Mouse (Mus musculus) CH12.LX (cell line): Measurements from ENCODE around the gene 5330417H12Rik. TPM values are rescaled to one million over a fixed set of nuclear protein-coding genes. Genes with fewer than 3 reads are reported as not detected.

Source experiments
- DNase-seq: peaks from one replicate; pipeline ENCODE4 v3.0.0-alpha.2; 2013; ENCODE audit errors: extremely low read depth
- H3K27ac ChIP-seq: 2 replicates; pipeline ENCODE4 v1.5.1; 2012; ENCODE audit warnings: low read depth, mild to moderate bottlenecking, control low read depth, moderate library complexity; ENCODE audit not compliant: insufficient read depth
- H3K27me3 ChIP-seq: replicated peaks from 2 replicates; pipeline ENCODE3; 2012; ENCODE audit warnings: inconsistent platforms
- H3K36me3 ChIP-seq, 2 experiments: replicated peaks in 1 of 2; 2 replicates each; pipeline versions ENCODE3 to v1.6.1; 2012; ENCODE audit warnings: inconsistent platforms in 1 of 2, low read length in 1 of 2, mild to moderate bottlenecking in 1 of 2, mixed read lengths in 1 of 2, moderate library complexity in 1 of 2; ENCODE audit not compliant: control insufficient read depth in 1 of 2, insufficient read depth in 1 of 2
- H3K4me1 ChIP-seq, 2 experiments: 2 replicates each; pipeline ENCODE4 v1.6.1; 2012; ENCODE audit warnings: inconsistent platforms in 1 of 2, moderate library complexity in 1 of 2; ENCODE audit not compliant: insufficient read depth in 2 of 2, control insufficient read depth in 1 of 2
- H3K4me2 ChIP-seq: 2 replicates; pipeline ENCODE4 v1.6.1; 2012; ENCODE audit warnings: low read depth, mild to moderate bottlenecking, control low read depth; ENCODE audit not compliant: poor library complexity, insufficient read depth, severe bottlenecking
- H3K4me3 ChIP-seq, 3 experiments: fragments of 150-350 bp in 1 of 3; sonication (generic) in 1 of 3; replicated peaks in 1 of 3; 2 replicates each; pipeline versions ENCODE3 to v1.5.1; 2011 to 2012; ENCODE audit warnings: low read depth in 2 of 3, low read length in 2 of 3, mild to moderate bottlenecking in 2 of 3, moderate library complexity in 2 of 3, control low read depth in 1 of 3, improper control_type of control experiment in 1 of 3, inconsistent platforms in 1 of 3, mixed read lengths in 1 of 3; ENCODE audit not compliant: poor library complexity in 1 of 3
- H3K79me2 ChIP-seq: replicated peaks from 2 replicates; pipeline ENCODE4 v1.6.1; 2012; ENCODE audit warnings: mild to moderate bottlenecking, moderate library complexity; ENCODE audit not compliant: control insufficient read depth, poor library complexity, insufficient read depth, severe bottlenecking; ENCODE audit errors: extremely low read depth
- H3K9ac ChIP-seq: 2 replicates; pipeline ENCODE4 v1.6.1; 2012; ENCODE audit warnings: low read depth, mild to moderate bottlenecking, control low read depth, moderate library complexity; ENCODE audit not compliant: insufficient read depth
- H3K9me3 ChIP-seq: replicated peaks from 2 replicates; pipeline ENCODE3; 2012; ENCODE audit warnings: low read length, inconsistent platforms, mixed read lengths
- BHLHE40 ChIP-seq: IDR thresholded peaks from 2 replicates; pipeline ENCODE4 v1.6.1; 2011; ENCODE audit warnings: mild to moderate bottlenecking, low read depth, low read length, improper control_type of control experiment
- CHD1 ChIP-seq: IDR thresholded peaks from 2 replicates; pipeline ENCODE4 v1.6.1; 2012; ENCODE audit warnings: low read depth, low read length, improper control_type of control experiment, inconsistent platforms
- CHD2 ChIP-seq: IDR thresholded peaks from 2 replicates; pipeline ENCODE4 v1.6.1; 2011; ENCODE audit warnings: low read length, improper control_type of control experiment
- CTCF ChIP-seq, 2 experiments: IDR thresholded peaks in 1 of 2; conservative IDR thresholded peaks in 1 of 2; 2 replicates each; pipeline ENCODE4 v1.5.1; 2011 to 2012; ENCODE audit warnings: low read depth in 2 of 2, low read length in 2 of 2, improper control_type of control experiment in 1 of 2, inconsistent platforms in 1 of 2, mild to moderate bottlenecking in 1 of 2, moderate library complexity in 1 of 2
- E2F4 ChIP-seq: IDR thresholded peaks from 2 replicates; pipeline ENCODE4 v1.6.1; 2011; ENCODE audit warnings: low read depth, low read length, improper control_type of control experiment; ENCODE audit not compliant: insufficient replicate concordance
- ELF1 ChIP-seq: IDR thresholded peaks from 2 replicates; pipeline ENCODE4 v1.6.1; 2014; ENCODE audit warnings: low read depth, mild to moderate bottlenecking, inconsistent platforms, low read length, improper control_type of control experiment
- EP300 ChIP-seq: IDR thresholded peaks from 2 replicates; pipeline ENCODE4 v1.6.1; 2011; ENCODE audit warnings: low read length, improper control_type of control experiment
- ETS1 ChIP-seq: conservative IDR thresholded peaks from 2 replicates; pipeline ENCODE4 v1.6.1; 2012; ENCODE audit warnings: low read depth, mild to moderate bottlenecking, inconsistent platforms, low read length, improper control_type of control experiment, moderate library complexity
- GABPA ChIP-seq: IDR thresholded peaks from 2 replicates; pipeline ENCODE4 v1.6.1; 2012; ENCODE audit warnings: low read depth, low read length, improper control_type of control experiment, inconsistent platforms; ENCODE audit not compliant: insufficient replicate concordance
- HCFC1 ChIP-seq: IDR thresholded peaks from 2 replicates; pipeline ENCODE4 v1.6.1; 2012; ENCODE audit warnings: low read depth, mild to moderate bottlenecking, inconsistent platforms, low read length, improper control_type of control experiment
- IRF4 ChIP-seq: IDR thresholded peaks from 2 replicates; pipeline ENCODE4 v1.6.1; 2014; ENCODE audit warnings: low read depth, mild to moderate bottlenecking, inconsistent platforms, low read length, improper control_type of control experiment
- JUN ChIP-seq: IDR thresholded peaks from 2 replicates; pipeline ENCODE4 v1.6.1; 2011; ENCODE audit warnings: low read depth, mild to moderate bottlenecking, low read length, improper control_type of control experiment, moderate library complexity; ENCODE audit not compliant: insufficient read depth
- JUND ChIP-seq: conservative IDR thresholded peaks from 2 replicates; pipeline ENCODE4 v1.6.1; 2011; ENCODE audit warnings: low read depth, low read length, improper control_type of control experiment
- KAT2A ChIP-seq: IDR thresholded peaks from 2 replicates; pipeline ENCODE4 v1.6.1; 2012; ENCODE audit warnings: low read length, improper control_type of control experiment, inconsistent platforms; ENCODE audit not compliant: insufficient replicate concordance
- MAFK ChIP-seq: IDR thresholded peaks from 2 replicates; pipeline ENCODE4 v1.6.1; 2011; ENCODE audit warnings: low read length, improper control_type of control experiment; ENCODE audit not compliant: insufficient replicate concordance
- MAX ChIP-seq: IDR thresholded peaks from 2 replicates; pipeline ENCODE4 v1.6.1; 2011; ENCODE audit warnings: low read length, improper control_type of control experiment
- MAZ ChIP-seq: IDR thresholded peaks from 2 replicates; pipeline ENCODE4 v1.6.1; 2012; ENCODE audit warnings: low read depth, mild to moderate bottlenecking, inconsistent platforms, low read length, improper control_type of control experiment, moderate library complexity
- MEF2A ChIP-seq: IDR thresholded peaks from 2 replicates; pipeline ENCODE4 v1.6.1; 2014; ENCODE audit warnings: low read depth, mild to moderate bottlenecking, inconsistent platforms, low read length, improper control_type of control experiment, borderline replicate concordance
- MXI1 ChIP-seq: IDR thresholded peaks from 2 replicates; pipeline ENCODE4 v1.6.1; 2011; ENCODE audit warnings: mild to moderate bottlenecking, low read depth, low read length, improper control_type of control experiment
- MYC ChIP-seq: IDR thresholded peaks from 2 replicates; pipeline ENCODE4 v1.6.1; 2011; ENCODE audit warnings: low read depth, mild to moderate bottlenecking, improper control_type of control experiment, low read length
- NELFE ChIP-seq: IDR thresholded peaks from 2 replicates; pipeline ENCODE4 v1.6.1; 2011; ENCODE audit warnings: low read depth, low read length, improper control_type of control experiment
- NRF1 ChIP-seq: IDR thresholded peaks from 2 replicates; pipeline ENCODE4 v1.6.1; 2014; ENCODE audit warnings: low read depth, mild to moderate bottlenecking, inconsistent platforms, low read length, improper control_type of control experiment, moderate library complexity
- PAX5 ChIP-seq: IDR thresholded peaks from 2 replicates; pipeline ENCODE4 v1.6.1; 2012; ENCODE audit warnings: low read length, inconsistent platforms, mixed read lengths
- POLR2A ChIP-seq: IDR thresholded peaks from 2 replicates; pipeline ENCODE4 v1.6.1; 2011; ENCODE audit warnings: low read depth, mild to moderate bottlenecking, improper control_type of control experiment, low read length
- POLR2AphosphoS2 ChIP-seq: IDR thresholded peaks from 2 replicates; pipeline ENCODE4 v1.6.1; 2011; ENCODE audit warnings: low read depth, low read length, improper control_type of control experiment
- RAD21 ChIP-seq: IDR thresholded peaks from 2 replicates; pipeline ENCODE4 v1.6.1; 2011; ENCODE audit warnings: low read depth, mild to moderate bottlenecking, low read length, improper control_type of control experiment, moderate library complexity
- RCOR1 ChIP-seq: conservative IDR thresholded peaks from 2 replicates; pipeline ENCODE4 v1.6.1; 2012; ENCODE audit warnings: low read depth, mild to moderate bottlenecking, inconsistent platforms, low read length, improper control_type of control experiment
- SIN3A ChIP-seq: IDR thresholded peaks from 2 replicates; pipeline ENCODE4 v1.6.1; 2012; ENCODE audit warnings: low read length, improper control_type of control experiment, inconsistent platforms
- SMC3 ChIP-seq: IDR thresholded peaks from 2 replicates; pipeline ENCODE4 v1.6.1; 2011; ENCODE audit warnings: low read depth, low read length, improper control_type of control experiment
- TBP ChIP-seq: conservative IDR thresholded peaks from 2 replicates; pipeline ENCODE4 v1.6.1; 2011; ENCODE audit warnings: low read depth, low read length, improper control_type of control experiment
- TCF12 ChIP-seq: IDR thresholded peaks from 2 replicates; pipeline ENCODE4 v1.6.1; 2014; ENCODE audit warnings: low read depth, mild to moderate bottlenecking, inconsistent platforms, low read length, improper control_type of control experiment
- UBTF ChIP-seq: IDR thresholded peaks from 2 replicates; pipeline ENCODE4 v1.6.1; 2012; ENCODE audit warnings: low read depth, mild to moderate bottlenecking, inconsistent platforms, low read length, improper control_type of control experiment, moderate library complexity
- USF1 ChIP-seq: IDR thresholded peaks from 2 replicates; pipeline ENCODE4 v1.6.1; 2014; ENCODE audit warnings: low read depth, mild to moderate bottlenecking, inconsistent platforms, low read length, improper control_type of control experiment
- USF2 ChIP-seq: conservative IDR thresholded peaks from 2 replicates; pipeline ENCODE4 v1.6.1; 2011; ENCODE audit warnings: low read depth, low read length, improper control_type of control experiment
- ZC3H11A ChIP-seq: IDR thresholded peaks from 2 replicates; pipeline ENCODE4 v1.6.1; 2012; ENCODE audit warnings: low read depth, mild to moderate bottlenecking, inconsistent platforms, low read length, improper control_type of control experiment
- ZKSCAN1 ChIP-seq: IDR thresholded peaks from 2 replicates; pipeline ENCODE4 v1.6.1; 2012; ENCODE audit warnings: low read depth, inconsistent platforms, low read length, improper control_type of control experiment, borderline replicate concordance
- ZMIZ1 ChIP-seq: IDR thresholded peaks from 2 replicates; pipeline ENCODE4 v1.6.1; 2012; ENCODE audit warnings: low read depth, mild to moderate bottlenecking, inconsistent platforms, low read length, improper control_type of control experiment
- ZNF384 ChIP-seq: IDR thresholded peaks from 2 replicates; pipeline ENCODE4 v1.6.1; 2012; ENCODE audit warnings: low read depth, low read length, improper control_type of control experiment, inconsistent platforms
- dilution Hi-C: fragments of 300-500 bp; cut with MboI; formaldehyde crosslinking; loops from 2 replicates; pipeline ENCODE4 v1.14.3; 2020; ENCODE audit warnings: low sequenced_read_pairs; ENCODE audit not compliant: extremely low pct_unique_long_range_greater_than_20kb, extremely low pct_ligation_motif_present
- in situ Hi-C: fragments of 300-500 bp; cut with MboI; formaldehyde crosslinking; loops from 3 replicates; pipeline ENCODE4 v1.14.3; 2019; ENCODE audit warnings: low sequenced_read_pairs, low pct_ligation_motif_present, low pct_unique_long_range_greater_than_20kb, mixed read lengths
- polyA plus RNA-seq: library from polyadenylated mRNA; unstranded; fragments of >175 nt; gene quantifications from 2 replicates; pipeline ENCODE4 v1.2.1, GENCODE M21; 2012; ENCODE audit warnings: low read depth; ENCODE audit not compliant: insufficient read length
- total RNA-seq, 2 experiments: library from RNA; depleted of rRNA; stranded (reverse); fragments of 300-350 nt in 1 of 2; fragments of >200 nt in 1 of 2; gene quantifications; 2 replicates each; pipeline ENCODE4 v1.2.3; 2012 to 2014

The 5330417H12Rik gene
- total and polyA plus RNA-seq, 3 experiments = not detected

GRCm38 (mm10) chr7:107594325-107594856, 30.6 kb downstream of the 5330417H12Rik start:
- H3K9ac ChIP-seq = peak overlapping the region; percentile 88
- H3K4me2 ChIP-seq = peak overlapping the region; percentile 73
- H3K9me3 ChIP-seq = no peaks in the 10 kb centered on the region
- TF ChIP-seq ZC3H11A (no peak), USF2 (no peak), NELFE (0 out of 2 replicates have a peak, but pooled peaks have one; percentile 25), ZNF384 (no peak; the same call in 1 of the 2 replicates), CTCF (conservative IDR thresholded peaks at IDR 0.05 in 1 of 2, IDR thresholded peaks at IDR 0.05 in 1 of 2; ENCODE audit: low read depth in 2 of 2, low read length in 2 of 2) (peak in 1 of 2 experiments; percentile 66; a peak in 2 of 4 replicates), RAD21 (peak; percentile 45), IRF4 (no peak; the same call in 1 of the 2 replicates), SMC3 (peak; percentile 56; the same call in 1 of the 2 replicates), USF1 (no peak), TBP (no peak), HCFC1 (peak; percentile 46; the same call in 1 of the 2 replicates), NRF1 (no peak), POLR2AphosphoS2 (no peak), SIN3A (peak; percentile 22; the same call in 1 of the 2 replicates), JUN (no peak), JUND (no peak), BHLHE40 (no peak), EP300 (peak; percentile 33; the same call in 1 of the 2 replicates), MAFK (no peak), GABPA (no peak), MAZ (peak; percentile 79; the same call in 1 of the 2 replicates), ELF1 (peak; percentile 26; the same call in 1 of the 2 replicates), RCOR1 (no peak), ZMIZ1 (peak; percentile 9; the same call in 1 of the 2 replicates), CHD1 (peak; percentile 92; the same call in 1 of the 2 replicates), ETS1 (no peak), E2F4 (no peak), CHD2 (no peak), MEF2A (no peak), MYC (0 out of 2 replicates have a peak, but pooled peaks have one; percentile 37), UBTF (no peak), PAX5 (no peak), KAT2A (no peak), TCF12 (no peak), MXI1 (no peak), POLR2A (no peak), ZKSCAN1 (no peak), MAX (no peak)
- no peaks in the 10 kb centered on the region for H3K36me3 ChIP-seq
- H3K4me1 ChIP-seq = peaks cover 14 to 33% of the 10 kb centered on the region in 2 experiments
- H3K79me2 ChIP-seq = peaks cover 39% of the 10 kb centered on the region
- in situ Hi-C loops (no loop called here), dilution Hi-C loops (no loop called here)
- peak; percentile 81 for DNase-seq
- peak overlapping the region; percentile 87 for H3K27ac ChIP-seq
- no peaks in the 10 kb centered on the region for H3K27me3 ChIP-seq
- H3K4me3 ChIP-seq = peak overlapping the region; percentile 85 to 96 (median 93)
